Mouse (Mus musculus): Measurements from ENCODE around the gene Ppp2r2d.

Gene Ppp2r2d

GRCm38 (mm10) chr7:138863950-138864572 lies 18.2 kb downstream of the Ppp2r2d start:
- no peak for DNase-seq (ENCODE audit: low read depth)

DNA sequence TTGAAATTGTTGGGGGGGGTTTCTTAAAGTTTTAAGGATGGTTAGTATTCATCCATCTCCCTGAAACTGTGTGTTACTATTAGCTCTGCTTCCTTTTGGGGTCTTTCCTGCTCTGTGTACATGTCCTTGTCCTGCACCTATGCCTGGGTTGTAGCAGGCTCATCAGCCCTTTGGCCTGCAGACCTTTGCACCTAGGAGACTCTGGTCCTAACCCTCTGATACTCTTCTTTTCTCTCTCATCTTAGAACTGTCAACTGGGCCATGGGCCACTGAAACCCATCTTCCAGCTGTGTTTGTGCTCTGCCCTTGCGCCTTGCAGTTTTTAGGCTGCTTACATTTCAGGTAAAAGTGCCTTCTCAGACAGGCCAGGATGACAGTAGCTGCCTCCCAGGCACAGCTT lies 18.9 kb downstream of the Ppp2r2d start:
- DNase-seq (ENCODE audit: low read depth) = no peak

- DNase-seq (ENCODE audit: low read depth) = no peak
Observed at GRCm38 (mm10) chr7:138867286-138867685, 21.4 kb downstream of the Ppp2r2d start.

DNA sequence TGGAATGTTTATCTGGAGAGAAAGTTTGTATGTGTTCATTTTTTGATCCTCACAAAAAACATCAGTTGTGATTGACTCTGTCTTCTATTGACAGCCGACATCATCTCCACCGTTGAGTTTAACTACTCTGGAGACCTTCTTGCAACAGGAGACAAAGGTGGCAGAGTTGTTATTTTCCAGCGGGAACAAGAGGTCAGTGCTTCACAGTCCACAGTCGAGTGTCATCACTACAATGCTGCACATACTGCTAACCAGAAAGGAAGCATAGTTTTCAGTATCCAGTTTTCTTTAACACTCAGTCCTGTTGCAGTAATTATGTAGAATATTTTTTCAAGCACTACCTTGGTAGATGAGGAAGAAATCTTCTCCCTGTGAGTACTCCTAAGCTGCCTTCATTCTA lies 22.4 kb downstream of the Ppp2r2d start:
- no peak for DNase-seq (ENCODE audit: low read depth)

DNA sequence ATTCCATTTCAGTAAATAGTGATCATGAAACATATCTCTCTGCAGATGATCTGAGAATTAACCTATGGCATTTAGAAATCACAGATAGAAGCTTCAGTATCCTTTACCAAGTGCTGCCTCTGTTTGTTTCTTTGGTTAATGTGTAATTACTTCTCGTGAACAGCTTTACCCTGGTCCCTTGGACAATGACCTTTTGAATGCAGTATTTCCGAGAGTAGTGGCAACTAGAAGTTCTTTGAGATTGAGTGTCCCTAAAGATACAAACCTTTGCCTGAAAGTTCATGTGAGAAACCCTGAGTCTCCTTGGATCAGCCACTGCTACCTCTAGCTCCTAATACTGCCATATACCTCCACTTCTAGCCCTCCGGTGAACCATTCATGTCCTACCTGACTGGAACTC lies 27.1 kb downstream of the Ppp2r2d start:
- no peak for DNase-seq (ENCODE audit: low read depth)

- no peak for DNase-seq (ENCODE audit: low read depth)
Observed at GRCm38 (mm10) chr7:138875031-138875430, 29.2 kb downstream of the Ppp2r2d start.

GRCm38 (mm10) chr7:138883724-138884123 lies 37.8 kb downstream of the Ppp2r2d start:
- no peak for DNase-seq (ENCODE audit: low read depth)

DNA sequence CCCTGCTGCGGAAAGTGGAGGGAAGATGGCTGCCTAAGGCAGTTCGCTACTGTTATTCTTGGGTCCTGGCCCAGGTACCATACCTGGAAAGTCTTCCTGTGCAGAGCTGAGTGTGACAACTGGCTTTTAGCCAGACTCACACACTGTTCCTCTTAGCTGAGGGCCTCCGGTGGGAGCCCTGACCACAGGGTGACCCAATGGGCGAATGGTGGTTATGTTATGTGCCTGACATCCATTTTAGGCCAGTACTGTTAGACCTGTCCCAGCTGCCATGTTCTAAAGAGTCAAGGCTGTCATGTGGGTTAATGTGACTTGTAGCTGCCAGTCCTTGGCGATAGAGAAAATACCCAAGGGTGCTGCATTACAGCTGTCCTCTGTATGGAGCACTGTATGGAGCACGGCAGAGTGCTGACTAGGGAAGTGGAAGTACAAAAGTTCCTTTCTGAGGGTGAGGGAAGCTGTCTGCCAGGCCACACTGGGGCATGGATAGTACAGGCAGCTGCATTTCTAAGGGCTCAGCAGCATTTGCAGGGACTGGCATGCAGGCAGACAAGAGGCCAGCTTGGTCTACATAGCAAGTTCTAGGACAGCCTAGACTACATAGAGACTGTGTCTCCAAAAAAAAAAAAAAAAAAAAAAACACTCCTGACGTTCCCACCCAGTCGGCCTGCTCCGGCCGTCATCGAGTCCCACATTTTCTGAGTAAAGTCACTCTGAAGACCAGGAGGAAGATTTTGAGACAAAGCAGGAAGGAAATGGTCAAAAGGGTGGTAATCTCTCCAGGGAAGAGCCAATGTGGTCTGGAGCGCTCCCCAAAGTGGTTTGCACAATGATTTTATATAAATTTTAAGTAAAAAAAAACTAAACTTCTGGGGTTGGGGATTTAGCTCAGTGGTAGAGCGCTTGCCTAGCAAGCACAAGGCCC lies 39.7 kb downstream of the Ppp2r2d start:
- peak; percentile 67 for DNase-seq (ENCODE audit: low read depth)

DNA sequence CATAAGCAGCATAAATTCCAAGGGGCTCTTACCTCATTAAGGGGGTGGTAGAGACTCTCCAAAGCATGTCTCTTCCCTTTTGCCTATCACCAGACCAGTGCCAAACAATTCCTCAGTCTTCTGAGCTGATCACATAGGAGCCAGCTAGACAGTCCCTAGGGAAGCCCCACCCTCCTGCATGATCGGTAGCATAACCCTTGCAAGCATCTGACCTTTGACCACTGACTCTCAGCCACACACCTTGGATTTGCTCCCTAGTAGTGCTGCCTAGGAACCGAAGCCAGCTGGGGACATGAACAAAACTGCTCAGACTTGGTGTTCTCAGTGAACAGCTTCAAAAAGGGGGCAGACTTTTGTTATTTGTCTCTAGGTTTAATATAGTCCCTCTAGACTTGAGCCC lies 52.2 kb downstream of the Ppp2r2d start:
- DNase-seq (ENCODE audit: low read depth) = no peak

DNA sequence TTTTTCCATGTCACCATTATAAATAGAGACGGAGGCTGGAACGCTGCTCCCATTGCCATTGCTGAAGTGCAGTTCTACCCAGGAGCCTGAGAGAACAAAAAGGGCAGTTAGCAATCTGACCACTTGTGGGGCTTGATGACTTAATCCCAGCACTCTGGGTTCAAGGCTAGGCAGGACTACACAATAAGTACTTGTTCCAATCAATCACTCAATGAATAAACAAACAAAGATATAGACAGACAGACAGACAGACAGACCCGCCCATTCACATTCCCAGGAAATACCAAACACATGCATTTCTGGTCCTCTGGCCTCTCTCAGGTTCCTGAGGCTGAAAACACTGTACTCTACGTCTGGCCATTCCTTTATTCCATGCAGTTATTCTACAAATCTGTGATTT lies 52.9 kb downstream of the Ppp2r2d start:
- DNase-seq (ENCODE audit: low read depth) = no peak

- no peak for DNase-seq (ENCODE audit: low read depth)
Observed at GRCm38 (mm10) chr7:138903886-138904435, 58.1 kb downstream of the Ppp2r2d start.

GRCm38 (mm10) chr7:138906441-138906840 lies 60.6 kb downstream of the Ppp2r2d start:
- DNase-seq (ENCODE audit: low read depth) = no peak

DNA sequence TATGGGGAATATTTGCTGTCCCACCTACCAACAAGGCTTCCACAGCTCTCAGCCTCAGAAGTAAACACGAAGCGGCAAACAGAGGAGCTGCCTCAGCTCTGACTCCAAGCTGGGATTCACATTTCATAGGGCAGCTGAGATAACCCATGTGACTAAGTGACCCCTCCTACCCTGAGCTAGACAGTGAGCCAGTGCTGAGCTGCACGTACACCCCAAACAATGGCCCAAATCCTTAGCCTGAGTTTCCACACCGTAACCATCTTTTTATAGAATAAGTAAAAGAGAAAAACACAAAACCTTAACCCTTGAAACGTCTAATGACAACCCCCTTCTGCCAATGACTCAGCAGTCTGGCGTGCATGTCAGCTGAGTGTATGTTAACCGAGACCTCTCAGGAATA lies 61.2 kb downstream of the Ppp2r2d start:
- peak; percentile 82 for DNase-seq (ENCODE audit: low read depth)

GRCm38 (mm10) chr7:138907976-138908375 lies 62.1 kb downstream of the Ppp2r2d start:
- no peak for DNase-seq (ENCODE audit: low read depth)

DNA sequence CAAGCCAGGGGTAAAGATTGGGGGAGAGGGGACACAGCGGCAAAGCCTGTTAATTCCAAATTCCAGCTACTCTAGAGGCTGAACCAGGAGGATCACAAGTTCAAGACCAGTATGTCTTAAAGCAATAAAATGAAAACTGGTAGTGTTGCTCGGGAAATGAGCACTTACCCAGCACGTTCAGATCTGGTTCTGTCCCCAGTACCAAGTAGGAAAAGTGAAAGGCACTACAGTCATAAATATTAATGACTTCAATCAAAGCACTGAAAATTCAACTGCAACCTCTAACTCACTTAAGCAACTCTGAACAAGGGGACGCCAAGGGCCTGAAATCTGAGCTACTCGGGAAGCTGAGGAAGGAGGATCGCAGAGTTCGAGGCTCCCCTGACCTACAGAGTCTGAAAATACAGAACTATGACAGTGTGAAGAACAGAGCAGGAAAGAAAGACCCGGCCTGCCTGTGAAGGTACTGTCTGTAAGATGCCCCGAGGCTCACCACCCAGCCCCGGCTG lies 62.9 kb downstream of the Ppp2r2d start:
- no peak for DNase-seq (ENCODE audit: low read depth)

GRCm38 (mm10) chr7:138909277-138910192 lies 63.7 kb downstream of the Ppp2r2d start, which contains the start of gene Bnip3:
Bnip3 (minus strand) TSS chr7:138909519.
- peak; percentile 99 for DNase-seq (ENCODE audit: low read depth)

GRCm38 (mm10) chr7:138910193-138910562 lies 64.3 kb downstream of the Ppp2r2d start:
- DNase-seq (ENCODE audit: low read depth) = no peak

GRCm38 (mm10) chr7:138913616-138914015 lies 67.7 kb downstream of the Ppp2r2d start:
- DNase-seq (ENCODE audit: low read depth) = no peak

DNA sequence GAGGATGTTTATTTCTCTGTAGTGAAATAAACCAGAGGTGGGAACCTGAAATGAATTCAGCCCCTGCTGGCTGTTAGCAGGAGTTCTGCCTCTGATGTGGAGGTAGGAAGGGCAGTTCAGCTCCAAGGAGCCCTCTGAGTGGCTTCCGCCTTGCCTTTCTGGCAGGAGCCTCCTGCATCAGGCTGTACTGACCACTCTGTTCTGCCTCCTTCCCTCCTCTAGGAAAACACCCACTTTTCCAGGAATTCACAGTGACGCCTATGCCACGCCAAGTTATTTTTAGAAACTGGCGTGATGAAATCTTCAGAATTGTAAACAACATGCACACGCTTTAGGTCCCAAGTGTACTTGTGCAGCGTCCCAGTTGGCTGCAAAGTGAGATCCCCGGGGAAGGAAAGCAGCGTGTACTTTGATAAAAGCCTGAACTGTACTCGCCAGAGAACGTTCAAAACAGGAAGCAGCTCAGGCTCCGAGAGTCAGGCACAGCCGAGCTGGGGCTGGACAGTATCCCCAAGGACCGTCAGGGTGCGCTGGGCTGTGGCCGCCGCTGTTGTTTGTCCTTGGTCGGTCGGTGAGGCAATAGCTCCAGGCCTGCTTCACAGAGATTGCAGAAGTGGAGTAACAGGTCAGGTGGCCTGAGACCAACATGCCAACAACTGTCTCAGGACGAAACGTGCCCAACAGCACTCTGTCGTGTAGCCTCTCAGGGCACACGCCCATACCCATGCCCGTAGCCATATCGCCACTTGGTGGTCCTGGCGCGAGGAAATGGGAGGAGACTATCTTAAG lies 73.5 kb downstream of the Ppp2r2d start:
- peak; percentile 94 for DNase-seq (ENCODE audit: low read depth)

GRCm38 (mm10) chr7:138921611-138922010 lies 75.7 kb downstream of the Ppp2r2d start:
- DNase-seq (ENCODE audit: low read depth) = no peak
